Mouse (Mus musculus): ENCODE results near the gene Csf2.

The Csf2 gene

DNA sequence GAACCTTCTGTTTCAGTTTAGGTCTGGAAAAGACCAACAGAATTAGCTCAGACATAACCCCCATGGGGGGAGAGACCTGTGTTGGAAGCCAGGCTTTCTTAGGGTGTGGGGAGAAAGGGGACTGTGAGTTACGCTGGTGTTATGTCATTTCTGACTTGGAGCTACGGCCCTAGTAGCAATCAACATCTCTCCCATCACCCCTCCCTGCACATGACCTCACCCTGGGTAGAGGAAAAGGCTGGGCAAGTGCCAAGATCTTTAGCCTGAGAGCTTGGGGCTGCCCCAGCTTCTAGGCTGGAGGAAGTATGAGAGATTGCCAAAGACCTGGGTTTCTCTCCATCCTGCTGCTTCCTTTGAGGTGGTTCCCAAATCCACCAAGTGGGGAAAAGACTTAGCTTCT is 12.5 kb downstream of the Csf2 start:
- peak; percentile 15 to 26 for DNase-seq (ENCODE audit: low spot score in 2 of 2)

DNA sequence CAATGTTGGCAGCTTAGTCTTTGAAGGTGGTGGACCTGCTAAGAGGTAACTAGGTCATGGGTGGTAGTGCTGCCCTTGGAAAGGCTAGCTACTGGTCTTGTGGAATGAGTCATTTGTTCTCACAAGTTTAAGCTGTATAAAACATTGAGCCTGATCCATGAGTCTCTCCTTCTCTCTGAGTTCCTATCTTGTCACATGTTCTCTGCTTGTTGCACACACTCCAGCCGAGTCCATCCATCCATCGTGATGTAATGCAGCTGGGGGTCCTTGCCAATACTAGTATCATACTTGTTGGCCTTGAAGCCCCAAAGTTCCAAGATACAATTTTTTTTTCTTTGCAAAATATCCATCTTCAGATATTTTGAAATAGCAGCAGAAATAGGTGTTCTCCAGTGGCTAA is 22.0 kb downstream of the Csf2 start:
- DNase-seq (ENCODE audit: low spot score in 2 of 2), result no peak

GRCm38 (mm10) chr11:54224475-54224986 is 24.9 kb downstream of the Csf2 start:
- DNase-seq (ENCODE audit: low spot score in 2 of 2), result no peak

DNA sequence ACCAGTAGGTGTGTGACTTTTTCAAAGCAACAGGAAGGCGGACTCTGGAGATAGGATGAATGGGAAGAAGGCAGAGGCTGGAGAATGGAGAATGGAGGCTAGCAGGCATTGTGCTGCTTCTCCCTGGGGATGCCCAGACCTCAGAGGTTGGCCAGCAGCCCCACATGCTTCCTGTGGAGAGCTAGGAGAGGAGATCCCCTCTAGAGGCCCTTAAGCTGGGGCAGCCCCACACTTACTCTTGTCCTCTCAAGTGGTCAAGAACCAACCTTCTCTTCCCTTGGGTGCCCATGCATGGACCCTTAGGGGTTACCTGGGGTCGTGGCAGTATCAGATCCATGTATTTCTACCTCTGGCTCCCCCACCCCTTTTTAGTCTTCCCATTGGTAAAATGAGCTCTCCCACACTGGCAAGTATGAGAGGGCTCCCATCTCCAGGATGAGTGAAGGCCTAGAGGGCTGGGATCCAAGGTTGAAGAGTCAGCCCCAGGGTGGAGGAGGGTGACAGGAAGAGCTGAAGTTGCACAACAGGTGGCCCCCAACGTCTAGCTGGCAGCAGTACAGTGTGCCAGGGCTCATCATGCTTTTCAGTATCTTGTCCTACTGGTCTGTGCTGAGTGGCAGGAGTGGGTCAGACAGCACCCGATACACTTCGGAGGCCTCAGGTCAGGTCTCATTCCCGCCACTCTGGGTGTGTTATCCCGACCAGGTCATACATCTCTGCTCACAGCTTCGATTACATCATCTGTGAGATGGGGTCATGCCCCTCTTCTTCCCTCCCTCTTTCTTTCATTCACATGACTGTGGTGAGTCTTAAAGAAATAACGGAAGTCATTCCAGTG is 25.6 kb downstream of the Csf2 start:
- DNase-seq (ENCODE audit: low spot score in 2 of 2), result no peak

- no peak for DNase-seq (ENCODE audit: low spot score in 2 of 2)
Measured at GRCm38 (mm10) chr11:54219903-54220740, 29.3 kb downstream of the Csf2 start.

- DNase-seq (ENCODE audit: low spot score in 2 of 2), result no peak
Measured at GRCm38 (mm10) chr11:54219191-54219590, 30.3 kb downstream of the Csf2 start.

DNA sequence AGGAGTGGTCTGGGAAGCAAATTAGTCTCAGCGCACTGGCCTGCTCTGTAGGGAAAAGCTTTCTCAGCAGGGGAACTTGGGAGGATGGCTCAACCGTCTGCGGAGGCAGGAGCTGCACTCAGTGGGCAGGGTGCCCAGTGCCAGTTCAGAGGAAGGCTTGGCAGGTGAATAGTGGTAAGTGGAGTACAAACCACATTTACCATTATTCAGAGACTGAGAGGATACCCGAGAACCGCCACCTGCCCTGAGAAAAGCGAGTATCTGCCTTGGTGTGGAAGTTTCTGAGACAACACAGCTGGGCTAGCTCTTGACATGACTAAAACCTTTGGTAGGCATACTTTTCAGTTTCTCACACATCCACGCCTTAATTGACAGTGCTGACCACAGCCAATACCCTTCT is 32.1 kb downstream of the Csf2 start:
- DNase-seq (ENCODE audit: low spot score in 2 of 2), result no peak

GRCm38 (mm10) chr11:54216091-54216490 is 33.4 kb downstream of the Csf2 start:
- DNase-seq (ENCODE audit: low spot score in 2 of 2), result no peak

DNA sequence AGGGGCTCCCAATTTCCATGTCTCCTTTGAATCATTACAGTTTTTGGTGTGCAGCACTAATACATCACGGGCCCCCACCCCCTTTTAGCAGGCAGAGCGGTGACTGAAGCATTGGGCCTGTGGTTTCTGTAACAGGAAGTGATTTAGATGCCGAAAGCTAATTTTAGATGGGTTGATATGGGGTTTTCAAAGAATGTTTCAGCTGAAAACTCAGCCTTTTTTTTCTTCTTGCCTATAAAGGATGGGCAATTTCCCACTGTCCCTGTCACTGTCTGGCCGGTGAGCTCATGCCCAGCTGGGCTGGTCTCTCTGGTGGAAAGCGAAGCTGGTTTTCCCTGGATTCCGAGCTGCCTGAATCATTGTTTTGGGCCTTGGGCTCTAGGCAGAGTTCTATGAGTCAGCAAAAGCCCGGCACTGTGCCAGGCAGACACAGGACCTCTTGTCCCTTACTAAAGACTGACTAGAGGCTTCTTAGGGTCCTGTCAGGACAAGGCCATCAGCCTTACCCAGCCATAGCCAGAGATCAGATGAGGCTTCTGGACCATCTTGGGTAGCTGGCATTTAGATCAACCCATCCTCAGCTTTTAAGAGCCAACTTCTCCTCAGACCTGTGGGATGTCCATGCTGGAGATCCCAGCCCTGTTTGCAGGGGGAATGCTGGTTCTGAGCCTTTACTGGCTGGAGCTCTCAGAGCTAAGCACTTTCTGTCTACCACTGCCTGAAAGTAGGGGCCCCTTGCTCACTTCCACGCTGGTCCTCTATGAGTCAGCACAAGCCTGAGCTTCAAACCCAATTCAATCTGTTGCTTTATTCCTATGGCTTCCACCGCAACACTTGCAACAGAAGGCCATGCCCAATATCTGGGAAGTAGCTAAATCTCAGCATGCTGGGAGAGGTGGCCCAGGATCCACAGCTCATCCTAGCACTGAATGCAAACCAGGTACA is 34.7 kb downstream of the Csf2 start:
- DNase-seq (ENCODE audit: low spot score in 2 of 2), result peak; percentile 7 to 27

DNA sequence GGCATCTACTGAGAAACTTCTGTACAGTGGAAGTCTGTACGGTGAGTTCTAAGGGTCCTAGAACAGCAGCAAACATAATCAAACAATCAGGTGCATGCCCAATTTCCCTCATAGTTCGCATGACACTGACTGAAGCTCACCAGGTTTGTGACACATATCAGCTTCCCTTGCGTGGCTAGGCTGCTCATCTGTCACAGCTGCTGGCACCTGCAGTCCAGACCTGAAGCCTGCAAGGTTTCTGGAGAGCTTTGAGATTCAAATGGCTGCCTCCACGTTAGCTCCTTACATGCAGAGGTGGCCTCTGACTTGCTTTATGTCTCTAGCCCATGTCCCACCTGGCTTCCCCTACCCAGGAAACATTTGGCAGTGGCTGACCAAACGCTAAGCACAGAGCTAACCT is 35.8 kb downstream of the Csf2 start:
- no peak for DNase-seq (ENCODE audit: low spot score in 2 of 2)

DNA sequence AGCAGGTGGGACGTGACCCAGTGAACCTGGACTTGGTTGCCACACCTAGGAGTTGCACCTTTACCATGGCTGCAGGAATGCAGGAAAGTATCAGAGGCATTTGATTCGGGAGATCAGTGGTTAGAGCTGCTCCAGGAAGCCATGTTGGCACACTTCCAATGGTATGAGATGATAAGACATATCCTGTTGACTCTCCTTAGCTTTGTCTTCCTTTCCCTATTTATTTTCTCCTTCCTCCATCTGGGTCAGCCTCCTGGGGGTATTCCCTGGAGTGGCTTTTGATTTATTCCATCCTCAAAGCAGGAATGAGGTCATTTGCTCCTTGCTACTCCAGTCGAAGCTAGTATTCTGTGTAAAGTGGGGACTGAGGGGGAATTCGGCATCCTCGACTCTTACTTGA is 42.5 kb downstream of the Csf2 start:
- DNase-seq (ENCODE audit: low spot score in 2 of 2), result no peak

GRCm38 (mm10) chr11:54205366-54205765 is 44.1 kb downstream of the Csf2 start:
- no peak for DNase-seq (ENCODE audit: low spot score in 2 of 2)

DNA sequence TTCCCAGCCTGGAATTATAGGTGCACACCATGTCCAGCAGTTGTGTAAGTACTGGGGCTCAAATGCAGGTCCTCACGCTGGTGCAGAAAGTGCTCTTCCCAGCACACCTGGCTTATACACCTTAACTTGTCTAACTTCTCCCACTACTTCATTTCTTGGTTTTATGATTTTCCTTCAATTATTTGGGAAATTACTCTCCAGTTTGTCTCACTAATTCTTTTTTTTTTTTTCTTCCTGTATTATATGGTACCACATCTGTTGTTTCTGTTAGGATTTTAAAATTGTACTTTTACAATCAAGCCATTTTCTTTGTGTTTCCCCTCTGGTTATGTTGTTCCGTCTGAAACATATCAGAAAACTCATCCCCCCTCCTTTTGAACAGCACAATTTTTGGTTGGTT is 44.7 kb downstream of the Csf2 start:
- no peak for DNase-seq (ENCODE audit: low spot score in 2 of 2)

DNA sequence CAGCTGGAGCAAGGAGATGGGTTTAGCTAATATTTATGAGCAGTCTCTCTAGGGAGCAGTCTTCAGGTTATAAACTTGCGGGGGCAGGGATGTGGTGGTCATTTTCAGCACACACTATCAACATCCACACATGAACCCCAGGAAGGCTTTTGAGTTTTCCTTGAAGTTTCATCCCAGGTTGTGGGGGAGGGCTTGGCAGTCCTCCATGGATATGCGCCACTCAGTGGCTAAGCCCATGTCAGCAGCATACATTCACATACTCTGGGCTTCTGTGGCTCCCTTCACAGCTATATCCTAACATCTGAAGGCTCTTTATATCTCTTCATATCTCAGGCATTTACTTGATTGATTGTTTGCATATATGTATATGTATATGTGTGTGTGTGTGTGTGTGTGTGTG is 46.3 kb downstream of the Csf2 start:
- no peak for DNase-seq (ENCODE audit: low spot score in 2 of 2)

- no peak for DNase-seq (ENCODE audit: low spot score in 2 of 2)
Measured at GRCm38 (mm10) chr11:54201881-54202685, 47.4 kb downstream of the Csf2 start.

DNA sequence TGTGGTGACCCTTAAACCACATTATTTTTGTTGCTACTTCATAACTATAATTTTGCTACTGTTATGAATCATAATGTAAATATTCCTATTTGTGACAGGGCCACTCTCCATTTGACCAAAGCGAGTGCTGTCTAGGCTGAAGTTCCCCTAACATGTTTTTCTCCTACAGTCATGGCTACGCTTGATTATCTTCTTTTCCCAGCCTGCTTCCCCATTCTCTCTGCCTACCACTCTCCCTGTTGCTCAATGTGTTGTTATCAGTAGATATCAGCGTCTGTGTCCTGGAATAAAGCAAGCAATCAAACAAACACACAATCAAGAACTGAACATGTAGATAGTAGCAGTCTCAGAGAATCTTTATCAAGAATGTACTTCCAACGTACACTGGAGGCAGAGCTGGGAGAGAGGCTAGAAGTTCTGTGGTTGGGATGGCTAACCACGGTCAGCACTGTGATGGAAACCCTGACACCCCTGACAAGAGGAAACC is 48.1 kb downstream of the Csf2 start:
- DNase-seq (ENCODE audit: low spot score in 2 of 2), result no peak
